Mouse (Mus musculus) limb, embryonic 14.5 days (tissue): Measurements from ENCODE around the gene Pdcl3. TPM values are rescaled to one million over a fixed set of nuclear protein-coding genes. Genes with fewer than 3 reads are reported as not detected.

Experiments used
- ATAC-seq: fragments of 200-750 bp; cut with Nextera tagmentation; 2 replicates; pipeline ENCODE4 v1.8.0; 2017; ENCODE audit warnings: low read depth, moderate number of reproducible peaks, moderate TSS enrichment; ENCODE audit not compliant: low FRiP score
- DNase-seq: peaks from one replicate; pipeline ENCODE4 v3.0.0-alpha.2; 2015; ENCODE audit warnings: low spot score
- H3K27ac ChIP-seq: fragments of 300-500 bp; sonication (generic); replicated peaks from 2 replicates; pipeline ENCODE4 v1.5.1; 2014; ENCODE audit warnings: low read depth, mild to moderate bottlenecking, low read length, moderate library complexity, mixed read lengths
- H3K27me3 ChIP-seq: fragments of 300-500 bp; sonication (generic); 2 replicates; pipeline ENCODE4 v1.6.1; 2014; ENCODE audit warnings: low read length, mixed read lengths; ENCODE audit not compliant: control insufficient read depth, insufficient read depth
- H3K36me3 ChIP-seq: fragments of 300-500 bp; sonication (generic); 2 replicates; pipeline ENCODE4 v1.6.1; 2014; ENCODE audit warnings: mild to moderate bottlenecking, low read length, moderate library complexity, mixed read lengths; ENCODE audit not compliant: control insufficient read depth, insufficient read depth
- H3K4me1 ChIP-seq: fragments of 300-500 bp; sonication (generic); 2 replicates; pipeline ENCODE4 v1.6.1; 2014; ENCODE audit warnings: antibody characterized with exemption, low read length, mixed read lengths; ENCODE audit not compliant: control insufficient read depth, insufficient read depth
- H3K4me2 ChIP-seq: fragments of 300-500 bp; sonication (generic); replicated peaks from 2 replicates; pipeline ENCODE4 v1.6.1; 2014; ENCODE audit warnings: low read depth, mild to moderate bottlenecking, low read length, moderate library complexity; ENCODE audit not compliant: severe bottlenecking
- H3K4me3 ChIP-seq: fragments of 300-500 bp; sonication (generic); replicated peaks from 2 replicates; pipeline ENCODE4 v1.5.1; 2014; ENCODE audit warnings: low read length
- H3K9ac ChIP-seq: fragments of 300-500 bp; sonication (generic); 2 replicates; pipeline ENCODE4 v1.6.1; 2014; ENCODE audit warnings: mild to moderate bottlenecking, low read depth, low read length, moderate library complexity; ENCODE audit not compliant: severe bottlenecking
- H3K9me3 ChIP-seq: fragments of 300-500 bp; sonication (generic); 2 replicates; pipeline ENCODE4 v1.6.1; 2016; ENCODE audit warnings: low read length; ENCODE audit not compliant: control insufficient read depth
- POLR2A ChIP-seq: fragments of 200-500 bp; IDR thresholded peaks from 2 replicates; pipeline ENCODE4 v1.8.0; 2012; ENCODE audit warnings: inconsistent platforms, mild to moderate bottlenecking, moderate library complexity, borderline replicate concordance; ENCODE audit not compliant: insufficient read depth, insufficient read length; ENCODE audit errors: extremely low read depth
- WGBS: fragments of 180-500 bp; shearing (Covaris S2); extraction: QIAGEN DNeasy Blood & Tissue Kit; methylation state at CpG from one replicate; pipeline ENCODE4 v1.1.7; 2014; 5-methylcytosine and 5-hydroxymethylcytosine counted together
- polyA plus RNA-seq, 2 experiments: library from polyadenylated mRNA; depleted of rRNA in 1 of 2; stranded (reverse) in 1 of 2; unstranded in 1 of 2; fragments of >200 nt; fragmentation: Nextera tagmentation in 1 of 2; extraction: Ambion mirVana in 1 of 2; gene quantifications; 2 replicates each; pipeline versions ENCODE4 v1.2.1 to v1.2.3; 2012 to 2014

The Pdcl3 gene
- polyA plus RNA-seq, 2 experiments: 85.8 to 143 TPM

GRCm38 (mm10) chr1:39017871-39018270 is 32.5 kb downstream of the Pdcl3 start:
- no peak for ATAC-seq
- 80% methylated on average over 4 of the region's 4 CpGs for WGBS
- no peaks in the 10 kb centered on the region for H3K36me3 ChIP-seq
- no peak for TF ChIP-seq POLR2A
- H3K9me3 ChIP-seq: no peaks in the 10 kb centered on the region
- no peak for DNase-seq
- H3K27me3 ChIP-seq: no peaks in the 10 kb centered on the region
- H3K27ac ChIP-seq: no peak overlapping the region
- no peak overlapping the region for H3K4me3 ChIP-seq
- H3K9ac ChIP-seq: no peak overlapping the region
- H3K4me1 ChIP-seq: no peaks in the 10 kb centered on the region
- H3K4me2 ChIP-seq: no peak overlapping the region

GRCm38 (mm10) chr1:39025142-39025541 is 39.7 kb downstream of the Pdcl3 start:
- no peak overlapping the region for H3K27ac ChIP-seq
- TF ChIP-seq POLR2A: no peak
- no peak overlapping the region for H3K4me2 ChIP-seq
- ATAC-seq (no peak), DNase-seq (no peak)
- H3K4me3 ChIP-seq: no peak overlapping the region
- no peaks in the 10 kb centered on the region for H3K27me3 ChIP-seq
- H3K36me3 ChIP-seq: no peaks in the 10 kb centered on the region
- H3K9me3 ChIP-seq: no peaks in the 10 kb centered on the region
- H3K9ac ChIP-seq: no peak overlapping the region
- 60% methylated on average over 7 of the region's 7 CpGs for WGBS
- H3K4me1 ChIP-seq: peaks cover 4% of the 10 kb centered on the region; the same call in 1 of the 2 replicates

GRCm38 (mm10) chr1:39025840-39026239 is 40.4 kb downstream of the Pdcl3 start:
- Histone ChIP-seq H3K9me3 (no peaks in the 10 kb centered on the region), H3K4me3 (no peak overlapping the region), H3K27ac (no peak overlapping the region), H3K9ac (no peak overlapping the region), H3K36me3 (no peaks in the 10 kb centered on the region), H3K27me3 (no peaks in the 10 kb centered on the region), H3K4me2 (no peak overlapping the region), H3K4me1 (peaks cover 4% of the 10 kb centered on the region; the same call in 1 of the 2 replicates)
- ATAC-seq (no peak), DNase-seq (no peak)
- 96% methylated on average over 1 of the region's 1 CpGs for WGBS
- TF ChIP-seq POLR2A: no peak

GRCm38 (mm10) chr1:39029176-39029575 is 43.8 kb downstream of the Pdcl3 start:
- WGBS: 86% methylated on average over 7 of the region's 7 CpGs
- Histone ChIP-seq H3K4me1 (peaks cover 4% of the 10 kb centered on the region; the same call in 1 of the 2 replicates), H3K4me3 (no peak overlapping the region), H3K4me2 (no peak overlapping the region), H3K36me3 (no peaks in the 10 kb centered on the region), H3K9me3 (no peaks in the 10 kb centered on the region), H3K9ac (no peak overlapping the region), H3K27me3 (no peaks in the 10 kb centered on the region), H3K27ac (no peak overlapping the region)
- no peak for ATAC-seq
- no peak for TF ChIP-seq POLR2A
- DNase-seq: no peak

- no peak for ATAC-seq
- Histone ChIP-seq H3K4me2 (peak overlapping the region; percentile 42), H3K9me3 (no peaks in the 10 kb centered on the region), H3K27me3 (no peaks in the 10 kb centered on the region), H3K36me3 (no peaks in the 10 kb centered on the region), H3K9ac (peak overlapping the region; percentile 28; the same call in 1 of the 2 replicates), H3K4me3 (peak overlapping the region; percentile 17), H3K4me1 (peaks cover 4% of the 10 kb centered on the region; the same call in 1 of the 2 replicates), H3K27ac (no peak overlapping the region)
- no peak for DNase-seq
- WGBS: 15% methylated on average over 7 of the region's 7 CpGs
- TF ChIP-seq POLR2A: no peak
Observed at GRCm38 (mm10) chr1:39030108-39030507, 44.7 kb downstream of the Pdcl3 start.

GRCm38 (mm10) chr1:39035817-39036216 is 50.4 kb downstream of the Pdcl3 start:
- Histone ChIP-seq H3K4me3 (no peak overlapping the region), H3K4me2 (no peak overlapping the region), H3K9ac (no peak overlapping the region), H3K4me1 (no peaks in the 10 kb centered on the region), H3K36me3 (no peaks in the 10 kb centered on the region), H3K9me3 (no peaks in the 10 kb centered on the region), H3K27ac (no peak overlapping the region), H3K27me3 (no peaks in the 10 kb centered on the region)
- WGBS: 88% methylated on average over 9 of the region's 9 CpGs
- DNase-seq: no peak
- ATAC-seq: no peak
- TF ChIP-seq POLR2A: no peak
